Mouse (Mus musculus) stomach, embryonic 16.5 days (tissue): Measurements from ENCODE around the gene Tmbim7. TPM values are rescaled to one million over a fixed set of nuclear protein-coding genes. Genes with fewer than 3 reads are reported as not detected.

Experiments used
- ATAC-seq: fragments of 200-750 bp; cut with Nextera tagmentation; 2 replicates; pipeline ENCODE4 v1.8.0; 2017; ENCODE audit warnings: moderate number of reproducible peaks, moderate TSS enrichment; ENCODE audit not compliant: insufficient read depth, low FRiP score
- H3K27ac ChIP-seq: fragments of 300-500 bp; sonication (generic); 2 replicates; pipeline ENCODE4 v1.5.1; 2014; ENCODE audit warnings: low read length
- H3K27me3 ChIP-seq: fragments of 300-500 bp; sonication (generic); 2 replicates; pipeline ENCODE4 v1.6.1; 2014; ENCODE audit warnings: low read length, control low read depth, mixed read lengths; ENCODE audit not compliant: control insufficient read depth, insufficient read depth
- H3K36me3 ChIP-seq: fragments of 300-500 bp; sonication (generic); 2 replicates; pipeline ENCODE4 v1.6.1; 2014; ENCODE audit warnings: low read length; ENCODE audit not compliant: control insufficient read depth, insufficient read depth
- H3K4me1 ChIP-seq: fragments of 300-500 bp; sonication (generic); 2 replicates; pipeline ENCODE4 v1.6.1; 2014; ENCODE audit warnings: low read length, control low read depth, mixed read lengths; ENCODE audit not compliant: control insufficient read depth, insufficient read depth
- H3K4me2 ChIP-seq: fragments of 300-500 bp; sonication (generic); 2 replicates; pipeline ENCODE4 v1.6.1; 2014; ENCODE audit warnings: low read depth, low read length, mixed read lengths
- H3K4me3 ChIP-seq: fragments of 300-500 bp; sonication (generic); replicated peaks from 2 replicates; pipeline ENCODE4 v1.5.1; 2014; ENCODE audit warnings: mild to moderate bottlenecking, low read length
- H3K9ac ChIP-seq: fragments of 300-500 bp; sonication (generic); 2 replicates; pipeline ENCODE4 v1.6.1; 2014; ENCODE audit warnings: low read length
- H3K9me3 ChIP-seq: fragments of 300-500 bp; sonication (generic); replicated peaks from 2 replicates; pipeline ENCODE4 v1.6.1; 2016; ENCODE audit warnings: low read length, control low read depth; ENCODE audit not compliant: control insufficient read depth
- WGBS: fragments of 180-500 bp; shearing (Covaris S2); extraction: QIAGEN DNeasy Blood & Tissue Kit; methylation state at CpG from one replicate; pipeline ENCODE4 v1.1.7; 2014; 5-methylcytosine and 5-hydroxymethylcytosine counted together
- polyA plus RNA-seq: library from polyadenylated mRNA; unstranded; fragments of >200 nt; fragmentation: Nextera tagmentation; extraction: Ambion mirVana; gene quantifications from 2 replicates; pipeline ENCODE4 v1.2.1, GENCODE M21; 2015

Tmbim7 gene
- polyA plus RNA-seq, 1 experiment from 2014 or later: not detected

DNA sequence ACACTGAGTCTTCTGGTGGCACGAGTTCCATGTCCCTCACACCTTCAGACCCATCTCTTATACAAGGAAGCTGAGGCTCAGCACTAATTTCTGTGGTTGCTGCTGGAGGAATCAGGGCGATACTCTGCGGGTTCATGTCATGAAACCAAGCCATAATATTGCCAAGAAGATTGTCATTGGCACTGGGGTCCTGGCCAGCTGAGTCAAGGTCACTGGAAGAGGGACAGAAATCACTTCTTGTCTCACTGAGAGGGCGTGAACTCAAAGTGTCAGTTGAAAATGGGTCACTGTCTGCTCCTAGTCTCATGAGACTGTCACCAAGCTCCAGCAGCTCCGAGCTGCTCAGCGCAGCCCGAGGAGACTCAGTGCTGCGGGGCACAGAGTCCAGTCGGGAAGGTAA is 42.0 kb downstream of the Tmbim7 start:
- H3K4me2 ChIP-seq: no peak overlapping the region
- ATAC-seq: no peak
- no peaks in the 10 kb centered on the region for H3K4me1 ChIP-seq
- H3K9ac ChIP-seq: no peak overlapping the region
- H3K27ac ChIP-seq: no peak overlapping the region
- H3K36me3 ChIP-seq: peaks cover 4% of the 10 kb centered on the region; the same call in 1 of the 2 replicates
- H3K4me3 ChIP-seq: no peak overlapping the region
- H3K27me3 ChIP-seq: no peaks in the 10 kb centered on the region
- 92% methylated on average over 9 of the region's 9 CpGs for WGBS
- no peaks in the 10 kb centered on the region for H3K9me3 ChIP-seq

DNA sequence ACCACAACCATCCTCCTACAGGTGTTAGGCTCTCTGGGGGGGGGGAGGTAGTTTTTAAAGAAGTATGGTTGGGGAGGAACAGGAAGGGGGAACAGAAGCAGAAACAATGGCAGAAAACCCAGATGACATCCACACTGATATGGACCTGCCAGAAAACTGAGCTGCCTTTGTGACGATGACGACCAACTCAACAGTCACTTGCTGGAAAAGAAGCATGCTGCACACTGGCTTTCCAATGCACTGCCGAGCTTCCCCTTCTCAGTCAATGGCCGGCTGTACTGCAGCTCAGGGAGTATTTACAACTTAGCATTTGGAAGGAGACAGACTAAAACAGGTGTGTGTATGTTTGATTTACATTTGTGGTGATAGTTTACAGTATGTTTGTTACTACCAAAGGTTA is 44.2 kb downstream of the Tmbim7 start:
- no peak for ATAC-seq
- Histone ChIP-seq H3K27ac (no peak overlapping the region), H3K36me3 (peaks cover 7% of the 10 kb centered on the region; the same call in 1 of the 2 replicates), H3K4me3 (no peak overlapping the region), H3K9me3 (no peaks in the 10 kb centered on the region), H3K9ac (no peak overlapping the region), H3K27me3 (no peaks in the 10 kb centered on the region), H3K4me1 (no peaks in the 10 kb centered on the region), H3K4me2 (no peak overlapping the region)
- 85% methylated on average over 4 of the region's 4 CpGs for WGBS

DNA sequence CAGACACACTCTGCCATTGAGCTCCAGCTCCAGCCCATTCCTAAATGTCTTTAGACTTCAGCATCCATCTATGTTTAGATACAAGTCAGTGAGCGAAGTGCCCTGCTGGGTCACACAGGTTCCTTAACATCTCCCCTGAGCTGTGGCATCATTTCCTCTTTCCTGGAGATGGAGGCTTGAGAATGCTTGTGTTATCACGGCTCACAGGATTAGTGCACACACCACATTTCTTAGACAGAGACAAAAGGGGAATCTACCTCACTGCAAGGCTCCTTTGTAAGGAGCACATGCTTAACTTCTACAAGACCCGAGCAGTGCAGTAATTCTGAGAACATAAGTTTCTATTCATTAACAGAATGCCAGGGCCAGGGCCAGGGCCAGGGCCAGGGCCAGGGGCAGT is 45.0 kb downstream of the Tmbim7 start:
- H3K4me3 ChIP-seq: no peak overlapping the region
- no peaks in the 10 kb centered on the region for H3K9me3 ChIP-seq
- no peak overlapping the region for H3K9ac ChIP-seq
- no peak for ATAC-seq
- H3K4me1 ChIP-seq: no peaks in the 10 kb centered on the region
- no peak overlapping the region for H3K27ac ChIP-seq
- H3K36me3 ChIP-seq: peaks cover 7% of the 10 kb centered on the region; the same call in 1 of the 2 replicates
- no peaks in the 10 kb centered on the region for H3K27me3 ChIP-seq
- 78% methylated on average over 3 of the region's 3 CpGs for WGBS
- H3K4me2 ChIP-seq: no peak overlapping the region

- Histone ChIP-seq H3K9me3 (no peaks in the 10 kb centered on the region), H3K9ac (no peak overlapping the region), H3K27me3 (no peaks in the 10 kb centered on the region), H3K4me3 (no peak overlapping the region), H3K27ac (no peak overlapping the region), H3K4me2 (no peak overlapping the region), H3K36me3 (peaks cover 9% of the 10 kb centered on the region; the same call in 1 of the 2 replicates), H3K4me1 (no peaks in the 10 kb centered on the region)
- WGBS: 92% methylated on average over 5 of the region's 5 CpGs
- ATAC-seq: no peak
Observed at GRCm38 (mm10) chr5:3700025-3700424, 49.0 kb downstream of the Tmbim7 start.

DNA sequence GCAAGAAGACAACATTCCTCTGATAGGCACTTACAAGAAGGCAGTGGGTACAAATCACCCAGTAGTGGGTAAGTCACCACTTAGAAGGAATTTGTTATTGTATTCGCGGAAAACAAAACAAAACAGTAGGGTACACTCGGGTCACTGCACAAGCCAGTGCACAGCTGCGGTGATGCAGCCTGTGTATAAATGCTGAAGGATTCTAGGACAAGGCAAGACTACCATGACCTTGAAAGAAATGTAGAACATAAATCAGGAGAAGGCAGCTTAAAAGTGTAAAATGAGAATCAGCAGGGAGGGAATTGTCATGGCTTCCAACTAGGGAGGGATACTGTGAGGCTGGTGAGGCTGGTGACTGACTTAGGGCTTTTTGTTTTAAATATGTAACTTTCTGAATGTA is 51.2 kb downstream of the Tmbim7 start:
- no peaks in the 10 kb centered on the region for H3K27me3 ChIP-seq
- peaks cover 9% of the 10 kb centered on the region; the same call in 1 of the 2 replicates for H3K36me3 ChIP-seq
- no peaks in the 10 kb centered on the region for H3K9me3 ChIP-seq
- H3K9ac ChIP-seq: no peak overlapping the region
- H3K4me2 ChIP-seq: no peak overlapping the region
- no peak overlapping the region for H3K4me3 ChIP-seq
- ATAC-seq: no peak
- no peak overlapping the region for H3K27ac ChIP-seq
- H3K4me1 ChIP-seq: no peaks in the 10 kb centered on the region
- WGBS: 86% methylated on average over 4 of the region's 4 CpGs

DNA sequence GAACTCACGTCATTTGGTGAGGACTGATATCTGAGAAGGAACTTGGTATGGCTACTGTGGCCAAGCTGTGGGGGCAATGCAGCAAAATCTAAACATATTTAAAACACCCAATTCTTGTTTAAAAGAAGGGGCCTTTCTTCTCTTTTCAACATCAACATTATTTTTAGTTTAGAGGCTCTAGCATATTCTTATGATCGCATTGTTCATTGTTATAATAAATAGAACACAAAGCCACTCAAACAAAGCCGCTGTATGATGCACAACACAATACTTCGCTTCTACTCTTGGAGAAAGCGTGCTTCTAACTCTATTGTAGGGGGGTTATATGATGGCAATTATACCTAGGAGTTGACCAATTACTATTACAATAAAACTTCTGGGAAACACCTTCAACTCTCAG is 64.8 kb downstream of the Tmbim7 start:
- no peak overlapping the region for H3K4me2 ChIP-seq
- H3K27ac ChIP-seq: no peak overlapping the region
- H3K27me3 ChIP-seq: no peaks in the 10 kb centered on the region
- H3K36me3 ChIP-seq: peaks cover 3% of the 10 kb centered on the region; the same call in 1 of the 2 replicates
- H3K4me1 ChIP-seq: no peaks in the 10 kb centered on the region
- WGBS: 89% methylated on average over 5 of the region's 5 CpGs
- no peak overlapping the region for H3K9ac ChIP-seq
- no peak overlapping the region for H3K4me3 ChIP-seq
- no peak for ATAC-seq
- H3K9me3 ChIP-seq: no peaks in the 10 kb centered on the region

- Histone ChIP-seq H3K27me3 (no peaks in the 10 kb centered on the region), H3K4me2 (no peak overlapping the region), H3K9me3 (no peaks in the 10 kb centered on the region), H3K36me3 (peaks cover 3% of the 10 kb centered on the region; the same call in 1 of the 2 replicates), H3K4me1 (no peaks in the 10 kb centered on the region), H3K27ac (no peak overlapping the region), H3K4me3 (no peak overlapping the region), H3K9ac (no peak overlapping the region)
- no peak for ATAC-seq
- WGBS: 91% methylated on average over 4 of the region's 4 CpGs
Observed at GRCm38 (mm10) chr5:3719371-3719770, 68.4 kb downstream of the Tmbim7 start.

DNA sequence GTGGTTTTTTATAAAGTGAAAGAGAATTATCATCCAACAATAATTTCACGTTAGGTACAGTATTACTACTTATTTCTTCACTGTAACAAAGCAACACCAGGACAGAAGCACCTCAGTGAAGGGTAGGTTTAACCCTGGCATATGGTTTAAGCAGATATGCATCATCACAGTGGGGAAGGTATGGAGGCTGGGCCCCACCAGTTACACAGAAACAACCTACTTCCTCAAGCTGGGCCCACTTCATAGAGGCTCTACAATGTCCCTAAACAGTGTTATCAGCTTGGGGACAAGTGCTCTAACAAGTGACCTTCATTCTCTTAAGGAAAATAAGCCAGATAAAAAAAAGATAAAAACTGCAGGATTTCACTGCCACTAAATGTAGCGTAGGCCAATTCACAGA is 71.9 kb downstream of the Tmbim7 start:
- Histone ChIP-seq H3K4me3 (no peak overlapping the region), H3K36me3 (peaks cover 5% of the 10 kb centered on the region; the same call in 1 of the 2 replicates), H3K4me1 (no peaks in the 10 kb centered on the region), H3K9me3 (no peaks in the 10 kb centered on the region), H3K9ac (no peak overlapping the region), H3K27ac (no peak overlapping the region), H3K4me2 (no peak overlapping the region), H3K27me3 (no peaks in the 10 kb centered on the region)
- no peak for ATAC-seq
- WGBS: 90% methylated on average over 2 of the region's 2 CpGs

DNA sequence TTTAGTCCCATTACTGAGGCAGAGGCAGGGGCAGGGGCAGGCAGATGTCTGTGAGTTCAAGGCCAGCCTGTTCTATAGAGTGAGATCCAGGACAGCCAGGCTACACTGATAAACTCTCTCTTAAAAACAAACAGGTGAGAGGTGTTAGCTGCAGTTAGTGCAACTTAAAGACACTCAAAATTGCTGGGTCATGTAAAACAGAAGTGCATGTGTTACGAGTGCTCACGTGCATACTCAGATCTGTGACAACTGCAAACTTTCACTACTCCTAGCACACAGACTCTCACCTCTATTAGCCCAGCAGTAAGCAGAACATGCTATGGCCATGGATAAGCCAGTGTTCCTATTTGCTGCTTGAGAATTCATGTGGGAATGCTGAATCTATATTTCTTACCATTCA is 72.4 kb downstream of the Tmbim7 start:
- H3K4me2 ChIP-seq: no peak overlapping the region
- H3K4me1 ChIP-seq: no peaks in the 10 kb centered on the region
- WGBS: 88% methylated on average over 2 of the region's 2 CpGs
- H3K9me3 ChIP-seq: no peaks in the 10 kb centered on the region
- no peak overlapping the region for H3K4me3 ChIP-seq
- peaks cover 5% of the 10 kb centered on the region; the same call in 1 of the 2 replicates for H3K36me3 ChIP-seq
- H3K9ac ChIP-seq: no peak overlapping the region
- no peak for ATAC-seq
- no peaks in the 10 kb centered on the region for H3K27me3 ChIP-seq
- H3K27ac ChIP-seq: no peak overlapping the region

DNA sequence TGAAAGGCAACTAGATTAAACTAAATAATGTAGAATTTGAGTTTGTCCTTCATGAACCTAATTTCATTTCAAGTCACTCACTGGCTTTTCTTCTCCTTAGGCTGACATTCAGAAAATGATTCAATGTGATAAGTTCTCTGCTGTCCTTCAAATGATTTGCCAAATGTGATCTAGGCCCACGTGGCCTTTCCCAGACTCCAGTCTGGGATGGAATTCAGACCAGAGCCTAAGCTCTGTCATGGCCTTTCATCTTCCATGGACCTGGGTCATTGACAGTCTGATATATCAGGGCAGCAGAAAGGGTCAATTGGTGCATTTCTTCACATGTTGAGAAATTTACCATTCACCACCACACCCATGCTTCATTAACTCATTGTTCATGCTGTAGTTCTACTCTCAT is 74.5 kb downstream of the Tmbim7 start:
- H3K27ac ChIP-seq: no peak overlapping the region
- H3K9ac ChIP-seq: no peak overlapping the region
- ATAC-seq: no peak
- 0 out of 2 replicates have a peak, but pooled peaks cover 2% of the 10 kb centered on the region for H3K36me3 ChIP-seq
- H3K4me1 ChIP-seq: no peaks in the 10 kb centered on the region
- no peaks in the 10 kb centered on the region for H3K27me3 ChIP-seq
- WGBS: 85% methylated on average over 1 of the region's 1 CpGs
- H3K4me3 ChIP-seq: no peak overlapping the region
- no peak overlapping the region for H3K4me2 ChIP-seq
- H3K9me3 ChIP-seq: no peaks in the 10 kb centered on the region
